Mouse (Mus musculus) brain, embryonic 14.5 days (tissue): ENCODE measurements around the gene Bcl10.

Experiments
- CTCF ChIP-seq: fragments of 200-500 bp; IDR thresholded peaks from 2 replicates; pipeline ENCODE4 v1.5.1; 2012; ENCODE audit warnings: inconsistent platforms, mild to moderate bottlenecking, moderate library complexity, borderline replicate concordance; ENCODE audit not compliant: insufficient read depth, insufficient read length; ENCODE audit errors: extremely low read depth
- POLR2A ChIP-seq: fragments of 200-500 bp; IDR thresholded peaks from 2 replicates; pipeline ENCODE4 v1.6.1; 2012; ENCODE audit warnings: mild to moderate bottlenecking, inconsistent platforms, borderline replicate concordance; ENCODE audit not compliant: poor library complexity, insufficient read depth, insufficient read length, severe bottlenecking; ENCODE audit errors: extremely low read depth

GRCm38 (mm10) chr3:145925506-145925905, 2.9 kb downstream of the Bcl10 start:
- TF ChIP-seq POLR2A (no peak), CTCF (no peak)
